Mouse (Mus musculus): ENCODE results near the gene Wwtr1.

The Wwtr1 gene

GRCm38 (mm10) chr3:57501596-57502220, 74.0 kb downstream of the Wwtr1 start:
- ChIA-PET POLR2A (interaction anchor here in 2 of 4 experiments (1.0 to 2.2 kb wide), 4 partner anchors 10 to 34 kb away, joined by 3 to 7 read pairs (median 3); no protein-coding TSS in a partner anchor), CTCF (interaction anchor here in 1 of 4 experiments (0.6 kb wide), 1 partner anchor 120 kb away, joined by 6 read pairs; no protein-coding TSS in a partner anchor)

GRCm38 (mm10) chr3:57500846-57501245, 74.9 kb downstream of the Wwtr1 start:
- ChIA-PET CTCF (no interaction called here), POLR2A (interaction anchor here in 1 of 4 experiments (1.0 to 2.2 kb wide), 2 partner anchors 9 to 11 kb away, joined by 3 to 7 read pairs; no protein-coding TSS in a partner anchor)

- CTCF ChIA-PET: no interaction called here
- POLR2A ChIA-PET: interaction anchor here in 2 of 4 experiments (0.6 to 1.1 kb wide), 2 partner anchors 11 to 43 kb away, joined by 3 to 4 read pairs; no protein-coding TSS in a partner anchor
Measured at GRCm38 (mm10) chr3:57497791-57498190, 77.9 kb downstream of the Wwtr1 start.

- ChIA-PET POLR2A (interaction anchor here in 2 of 4 experiments (0.8 to 1.9 kb wide), 2 partner anchors 23 to 79 kb away, joined by 3 to 4 read pairs; partner anchors contain the start of gene Wwtr1 (in 1 of the 2)), CTCF (no interaction called here)
Measured at GRCm38 (mm10) chr3:57496428-57496827, 79.3 kb downstream of the Wwtr1 start.

GRCm38 (mm10) chr3:57487455-57488153, 88.1 kb downstream of the Wwtr1 start:
- ChIA-PET POLR2A (interaction anchor here in 3 of 4 experiments (0.5 to 1.4 kb wide), 9 partner anchors 11 to 88 kb away, joined by 3 to 7 read pairs (median 3); partner anchors contain the start of gene Wwtr1 (in 3 of the 3)), CTCF (interaction anchor here in 2 of 4 experiments (0.6 to 0.9 kb wide), 3 partner anchors 17 to 180 kb away, joined by 3 read pairs; no protein-coding TSS in a partner anchor)

- CTCF ChIA-PET: no interaction called here
- POLR2A ChIA-PET: interaction anchor here in 3 of 4 experiments (0.5 to 2.1 kb wide), 5 partner anchors 15 to 97 kb away, joined by 3 to 7 read pairs (median 5); partner anchors contain the start of gene Wwtr1 (in 2 of the 3)
Measured at GRCm38 (mm10) chr3:57486068-57486467, 89.6 kb downstream of the Wwtr1 start.

- ChIA-PET CTCF (no interaction called here), POLR2A (interaction anchor here in 1 of 4 experiments (1.3 kb wide), 2 partner anchors 8 to 26 kb away, joined by 3 read pairs; no protein-coding TSS in a partner anchor)
Measured at GRCm38 (mm10) chr3:57481981-57482380, 93.7 kb downstream of the Wwtr1 start.

- ChIA-PET CTCF (no interaction called here), POLR2A (interaction anchor here in 1 of 4 experiments (1.3 to 1.8 kb wide), 2 partner anchors 28 to 95 kb away, joined by 3 to 4 read pairs; partner anchors contain the start of gene Wwtr1)
Measured at GRCm38 (mm10) chr3:57480640-57481039, 95.1 kb downstream of the Wwtr1 start.

- ChIA-PET CTCF (no interaction called here), POLR2A (interaction anchor here in 2 of 4 experiments (1.2 to 1.5 kb wide), 3 partner anchors 13 to 101 kb away, joined by 3 to 6 read pairs (median 5); partner anchors contain the start of gene Wwtr1 (in 2 of the 2))
Measured at GRCm38 (mm10) chr3:57474421-57474820, 101.3 kb downstream of the Wwtr1 start.

- ChIA-PET POLR2A (interaction anchor here in 1 of 4 experiments (0.6 to 1.9 kb wide), 3 partner anchors 23 to 1534 kb away, joined by 3 to 4 read pairs (median 4); no protein-coding TSS in a partner anchor), CTCF (no interaction called here)
Measured at GRCm38 (mm10) chr3:57472407-57472806, 103.3 kb downstream of the Wwtr1 start.

- ChIA-PET CTCF (interaction anchor here (0.6 to 3.6 kb wide), 17 partner anchors 16 to 1227 kb away, joined by 3 to 22 read pairs (median 4); partner anchors contain the start of gene Wwtr1 (in 2 of the 4)), POLR2A (interaction anchor here (0.6 to 3.2 kb wide), 29 partner anchors 10 to 945 kb away, joined by 3 to 35 read pairs (median 3); partner anchors contain the start of genes Wwtr1 (in 3 of the 4) and Commd2 (in 1 of the 4))
Measured at GRCm38 (mm10) chr3:57470981-57471601, 104.6 kb downstream of the Wwtr1 start.

GRCm38 (mm10) chr3:57470326-57470725, 105.4 kb downstream of the Wwtr1 start:
- ChIA-PET POLR2A (interaction anchor here (0.6 to 3.2 kb wide), 25 partner anchors 9 to 945 kb away, joined by 3 to 35 read pairs (median 3); partner anchors contain the start of genes Wwtr1 (in 3 of the 4), Commd2 (in 1 of the 4) and Pfn2 (in 1 of the 4)), CTCF (interaction anchor here (0.5 to 3.6 kb wide), 15 partner anchors 17 to 197 kb away, joined by 3 to 22 read pairs (median 4); partner anchors contain the start of gene Wwtr1 (in 1 of the 4))

GRCm38 (mm10) chr3:57469325-57469724, 106.4 kb downstream of the Wwtr1 start:
- ChIA-PET CTCF (interaction anchor here (0.6 to 3.6 kb wide), 10 partner anchors 13 to 202 kb away, joined by 3 to 22 read pairs (median 4); partner anchors contain the start of gene Wwtr1 (in 1 of the 4)), POLR2A (interaction anchor here in 2 of 4 experiments (0.6 to 3.2 kb wide), 11 partner anchors 12 to 378 kb away, joined by 3 to 35 read pairs (median 3); partner anchors contain the start of genes Wwtr1 (in 2 of the 2) and Pfn2 (in 1 of the 2))

GRCm38 (mm10) chr3:57466289-57466688, 109.4 kb downstream of the Wwtr1 start:
- POLR2A ChIA-PET: no interaction called here
- CTCF ChIA-PET: interaction anchor here in 1 of 4 experiments (1.5 kb wide), 1 partner anchor 160 kb away, joined by 3 read pairs; no protein-coding TSS in a partner anchor

- ChIA-PET CTCF (interaction anchor here in 2 of 4 experiments (0.6 to 0.7 kb wide), 2 partner anchors 133 to 163 kb away, joined by 3 to 5 read pairs; no protein-coding TSS in a partner anchor), POLR2A (no interaction called here)
Measured at GRCm38 (mm10) chr3:57463302-57463701, 112.4 kb downstream of the Wwtr1 start.

- POLR2A ChIA-PET: interaction anchor here in 2 of 4 experiments (1.2 to 1.4 kb wide), 4 partner anchors 12 to 117 kb away, joined by 3 to 8 read pairs (median 4); partner anchors contain the start of gene Wwtr1 (in 1 of the 2)
- CTCF ChIA-PET: interaction anchor here in 3 of 4 experiments (0.6 to 0.7 kb wide), 3 partner anchors 116 to 957 kb away, joined by 3 to 6 read pairs (median 4); no protein-coding TSS in a partner anchor
Measured at GRCm38 (mm10) chr3:57458652-57459051, 117.1 kb downstream of the Wwtr1 start.

GRCm38 (mm10) chr3:57448445-57448844, 127.3 kb downstream of the Wwtr1 start:
- POLR2A ChIA-PET: interaction anchor here in 1 of 4 experiments (0.6 kb wide), 1 partner anchor 362 kb away, joined by 3 read pairs; no protein-coding TSS in a partner anchor

GRCm38 (mm10) chr3:57447889-57448288, 127.8 kb downstream of the Wwtr1 start:
- ChIA-PET POLR2A (interaction anchor here in 1 of 4 experiments (0.6 kb wide), 1 partner anchor 362 kb away, joined by 3 read pairs; no protein-coding TSS in a partner anchor), CTCF (no interaction called here)

More at GRCm38 (mm10) chr3:57448445-57448844, 127.3 kb downstream of the Wwtr1 start:
- CTCF ChIA-PET: interaction anchor here in 2 of 4 experiments (0.6 kb wide), 3 partner anchors 9 to 1840 kb away, joined by 3 read pairs; no protein-coding TSS in a partner anchor
